Mouse (Mus musculus) spleen, adult 2 months (tissue): ENCODE data around the gene Olfr844.

Experiments used
- CTCF ChIP-seq: fragments of 200-500 bp; IDR thresholded peaks from 2 replicates; pipeline ENCODE4 v1.5.1; 2011; ENCODE audit warnings: mild to moderate bottlenecking, inconsistent platforms; ENCODE audit not compliant: insufficient read depth, insufficient read length, insufficient replicate concordance; ENCODE audit errors: extremely low read depth
- POLR2A ChIP-seq: fragments of 200-500 bp; IDR thresholded peaks from 2 replicates; pipeline ENCODE4 v1.6.1; 2011; ENCODE audit warnings: low read depth, low read length, inconsistent platforms

DNA sequence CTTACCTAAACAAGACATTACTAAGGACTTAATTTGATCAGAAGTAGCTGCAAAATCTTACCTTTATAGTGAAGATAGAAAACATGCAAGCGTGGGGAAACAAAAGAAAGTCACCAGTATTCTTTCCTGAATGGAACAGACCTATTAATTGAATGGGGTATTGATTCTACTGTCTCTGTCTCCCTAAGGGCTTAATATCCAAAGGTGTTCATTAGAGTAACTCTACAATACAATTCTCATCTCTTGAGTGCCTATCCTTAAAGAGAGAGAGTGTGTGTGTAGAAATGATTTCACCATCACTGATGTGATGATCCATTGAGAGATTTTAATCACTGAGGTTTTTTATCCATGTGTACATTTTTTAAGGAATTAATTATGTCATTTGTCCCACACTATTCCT lies 47.8 kb downstream of the Olfr844 start, which contains the start of gene Olfr846:
- TF ChIP-seq CTCF (no peak), POLR2A (no peak)
